In the genomic region with DNA sequence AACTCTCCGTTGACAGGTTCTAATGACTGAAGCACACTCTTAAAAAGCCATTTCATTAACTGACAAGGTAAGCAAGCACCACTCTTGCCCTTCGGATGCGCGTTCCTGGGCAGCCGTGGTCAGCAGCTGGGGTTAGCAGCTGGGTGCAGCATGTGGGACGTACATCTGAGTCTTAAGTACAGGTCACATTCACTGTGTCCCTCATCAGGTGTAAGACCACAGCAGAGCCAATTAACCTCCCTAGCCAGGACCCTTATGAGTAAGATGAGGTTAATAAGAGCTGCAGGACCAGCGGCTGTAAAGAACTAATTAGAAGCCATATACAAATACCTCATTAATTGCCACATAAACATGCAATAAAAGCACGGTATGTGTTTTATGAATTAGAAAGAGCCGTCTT, we compare ENCODE assay signal across 14 mouse cellular contexts.
DNase-seq lines count a peak whose midpoint lies in the region; ATAC-seq and TF ChIP-seq lines count a peak whose summit lies in the region.
"Had no signal": no experiment of that assay in that cellular context is flagged by ENCODE, and none has a peak within 500 bp of the region (broad histone marks: within the 10 kb centered on the region; RNA-seq: fewer than 3 reads in every experiment).

No protein-coding gene starts in this region.

- DNase-seq in hindbrain, embryonic 11.5 days (ENCODE audit: low spot score): no peak
- DNase-seq in hindbrain, embryonic 10.5 days (ENCODE audit: low spot score): no peak
- DNase-seq in neural tube, embryonic 10.5 days (ENCODE audit: extremely low spot score, low spot score): no peak
- no peak for DNase-seq in urinary bladder, adult 18-20 months (ENCODE audit: low spot score in 2 of 2)
- DNase-seq in liver, postnatal 0 days: no peak
- DNase-seq: cerebellum, postnatal 36 days; heart, postnatal 14 days; lung, adult 2 months; thymus, postnatal 14 days had no signal

- TF ChIP-seq CTCF in liver, postnatal 0 days (IDR thresholded peaks at IDR 0.05; ENCODE audit: low read depth): no peak

- H3K4me2 ChIP-seq in hindbrain, embryonic 11.5 days (replicated peaks; ENCODE audit: low read depth, low read length): no peak overlapping the region
- H3K4me2 ChIP-seq in neural tube, embryonic 12.5 days (replicated peaks): no peak overlapping the region
- peak overlapping the region; percentile 82 for H3K4me2 ChIP-seq in limb, embryonic 13.5 days (replicated peaks)
- H3K4me2 ChIP-seq in liver, postnatal 0 days (ENCODE audit: low read depth, low read length): no peak overlapping the region

- H3K27ac ChIP-seq in hindbrain, embryonic 11.5 days (ENCODE audit: low read depth, low read length): no peak overlapping the region
- H3K27ac ChIP-seq in hindbrain, embryonic 10.5 days: no peak overlapping the region
- no peak overlapping the region for H3K27ac ChIP-seq in neural tube, embryonic 12.5 days
- H3K27ac ChIP-seq in limb, embryonic 13.5 days: no peak overlapping the region
- no peak overlapping the region for H3K27ac ChIP-seq in liver, postnatal 0 days (ENCODE audit: low read depth)

- H3K27me3 ChIP-seq in hindbrain, embryonic 11.5 days (ENCODE audit: control insufficient read depth, insufficient read depth, low read length): no peaks in the 10 kb centered on the region
- no peaks in the 10 kb centered on the region for H3K27me3 ChIP-seq in hindbrain, embryonic 10.5 days (ENCODE audit: insufficient read depth, poor library complexity, severe bottlenecking)
- no peaks in the 10 kb centered on the region for H3K27me3 ChIP-seq in neural tube, embryonic 12.5 days (replicated peaks)
- 0 out of 2 replicates have a peak, but pooled peaks cover 3% of the 10 kb centered on the region for H3K27me3 ChIP-seq in limb, embryonic 13.5 days
- H3K27me3 ChIP-seq in liver, postnatal 0 days (ENCODE audit: insufficient read depth, low read length): no peaks in the 10 kb centered on the region

- H3K4me3 ChIP-seq in hindbrain, embryonic 11.5 days (ENCODE audit: low read depth, low read length): no peak overlapping the region
- no peak overlapping the region for H3K4me3 ChIP-seq in hindbrain, embryonic 10.5 days
- no peak overlapping the region for H3K4me3 ChIP-seq in neural tube, embryonic 12.5 days
- H3K4me3 ChIP-seq in limb, embryonic 13.5 days: peak overlapping the region; percentile 45
- no peak overlapping the region for H3K4me3 ChIP-seq in liver, postnatal 0 days (ENCODE audit: low read depth, low read length)
- H3K4me3 ChIP-seq: myocyte had no signal

- WGBS in hindbrain, embryonic 11.5 days: 66% methylated on average over 9 of the region's 9 CpGs
- 76% methylated on average over 9 of the region's 9 CpGs for WGBS in hindbrain, embryonic 10.5 days
- WGBS in neural tube, embryonic 12.5 days: 58% methylated on average over 9 of the region's 9 CpGs
- WGBS in limb, embryonic 13.5 days: 16% methylated on average over 9 of the region's 9 CpGs
- 73% methylated on average over 9 of the region's 9 CpGs for WGBS in liver, postnatal 0 days (ENCODE audit: insufficient replicate concordance)

- no peak for TF ChIP-seq EP300 in liver, postnatal 0 days (IDR thresholded peaks at IDR 0.05; ENCODE audit: low read depth)

- no peaks in the 10 kb centered on the region for H3K4me1 ChIP-seq in hindbrain, embryonic 11.5 days (replicated peaks; ENCODE audit: control insufficient read depth, insufficient read depth, low read length)
- H3K4me1 ChIP-seq in hindbrain, embryonic 10.5 days (replicated peaks): 0 out of 2 replicates have a peak, but pooled peaks cover 3% of the 10 kb centered on the region
- H3K4me1 ChIP-seq in neural tube, embryonic 12.5 days: peaks cover 10% of the 10 kb centered on the region
- H3K4me1 ChIP-seq in limb, embryonic 13.5 days: peaks cover 19% of the 10 kb centered on the region
- no peaks in the 10 kb centered on the region for H3K4me1 ChIP-seq in liver, postnatal 0 days (ENCODE audit: insufficient read depth)

- no peaks in the 10 kb centered on the region for H3K9me3 ChIP-seq in hindbrain, embryonic 11.5 days (ENCODE audit: control insufficient read depth, low read length)
- no peaks in the 10 kb centered on the region for H3K9me3 ChIP-seq in hindbrain, embryonic 10.5 days
- no peaks in the 10 kb centered on the region for H3K9me3 ChIP-seq in neural tube, embryonic 12.5 days
- no peaks in the 10 kb centered on the region for H3K9me3 ChIP-seq in limb, embryonic 13.5 days
- no peaks in the 10 kb centered on the region for H3K9me3 ChIP-seq in liver, postnatal 0 days (ENCODE audit: low read length)

- no peaks in the 10 kb centered on the region for H3K36me3 ChIP-seq in hindbrain, embryonic 11.5 days (ENCODE audit: control insufficient read depth, insufficient read depth, low read length)
- H3K36me3 ChIP-seq in hindbrain, embryonic 10.5 days: peaks cover 5% of the 10 kb centered on the region; the same call in 1 of the 2 replicates
- H3K36me3 ChIP-seq in neural tube, embryonic 12.5 days: no peaks in the 10 kb centered on the region
- no peaks in the 10 kb centered on the region; the same call in 1 of the 2 replicates for H3K36me3 ChIP-seq in limb, embryonic 13.5 days
- H3K36me3 ChIP-seq in liver, postnatal 0 days (replicated peaks; ENCODE audit: insufficient read depth, low read length): no peaks in the 10 kb centered on the region

- H3K9ac ChIP-seq in hindbrain, embryonic 11.5 days (ENCODE audit: low read depth, low read length): no peak overlapping the region
- no peak overlapping the region for H3K9ac ChIP-seq in neural tube, embryonic 12.5 days
- no peak overlapping the region for H3K9ac ChIP-seq in limb, embryonic 13.5 days
- no peak overlapping the region for H3K9ac ChIP-seq in liver, postnatal 0 days (replicated peaks)

- ATAC-seq in hindbrain, embryonic 11.5 days (ENCODE audit: low FRiP score): 0 out of 2 replicates have a peak, but pooled peaks have one; percentile 28
- ATAC-seq in neural tube, embryonic 12.5 days (ENCODE audit: low FRiP score, low read depth): peak; percentile 31; the same call in 1 of the 2 replicates
- peak; percentile 29; the same call in 1 of the 2 replicates for ATAC-seq in limb, embryonic 13.5 days (ENCODE audit: low FRiP score, low read depth)
- no peak for ATAC-seq in inflammation-experienced regulatory T-cells, adult 6 months
- ATAC-seq in liver, postnatal 0 days: no peak
- ATAC-seq: CD4-positive, CD25-positive, alpha-beta regulatory T cell, adult 4 months had no signal

Comparison
In these comparisons a context has a peak if more than half of its experiments do, and no peak if none do; other contexts are left out.
1. ATAC-seq: peak in hindbrain, embryonic 11.5 days (single experiment), neural tube, embryonic 12.5 days (single experiment) and limb, embryonic 13.5 days (single experiment); none in inflammation-experienced regulatory T-cells, adult 6 months (single experiment) and liver, postnatal 0 days (single experiment).